Mouse (Mus musculus): ENCODE data around the gene Notch1. TPM values are rescaled to one million over a fixed set of nuclear protein-coding genes. Genes with fewer than 3 reads are reported as not detected.
A peak's percentile ranks its signal among the peaks of the same experiment; 100 is the strongest.

Notch1 gene
- polyA plus RNA-seq, 1 experiment from 2014 or later, result 56.2 TPM

- ATAC-seq (ENCODE audit: low FRiP score, low read depth), result no peak
- Histone ChIP-seq H3K9ac (replicated peaks) (no peak overlapping the region), H3K4me1 (peaks cover 98% of the 10 kb centered on the region), H3K27ac (replicated peaks) (peak overlapping the region; percentile 30; the same call in 1 of the 2 replicates), H3K4me3 (no peak overlapping the region), H3K9me3 (no peaks in the 10 kb centered on the region), H3K27me3 (no peaks in the 10 kb centered on the region), H3K4me2 (replicated peaks) (no peak overlapping the region), H3K36me3 (peaks cover 49% of the 10 kb centered on the region)
- 87% methylated on average over 3 of the region's 3 CpGs for WGBS
Observed at GRCm38 (mm10) chr2:26496451-26496850, 20.0 kb downstream of the Notch1 start.

DNA sequence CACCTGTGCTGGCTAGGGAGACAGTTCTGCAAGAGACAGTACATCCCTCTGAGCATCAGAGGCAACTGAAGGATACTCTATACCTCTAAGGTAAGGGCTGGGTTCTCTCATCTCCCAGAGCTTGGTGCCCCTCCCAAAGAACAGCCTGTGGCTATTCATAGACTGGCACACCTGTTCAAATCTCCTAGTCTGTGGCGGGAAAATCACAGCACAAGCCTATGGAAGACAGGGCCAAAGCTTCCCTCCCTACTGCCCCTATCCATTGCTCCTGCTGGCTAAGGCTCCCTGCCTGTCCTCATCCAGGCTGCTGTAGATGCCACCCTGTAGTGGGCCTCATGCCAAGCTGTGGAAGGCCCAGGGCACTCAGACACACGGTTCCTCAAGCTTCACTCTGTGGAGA lies 20.8 kb downstream of the Notch1 start:
- H3K9ac ChIP-seq (replicated peaks), result no peak overlapping the region; the same call in 1 of the 2 replicates
- H3K27ac ChIP-seq (replicated peaks), result peak overlapping the region; percentile 30; the same call in 1 of the 2 replicates
- H3K4me3 ChIP-seq, result no peak overlapping the region
- no peaks in the 10 kb centered on the region for H3K9me3 ChIP-seq
- H3K4me2 ChIP-seq (replicated peaks), result no peak overlapping the region; the same call in 1 of the 2 replicates
- no peaks in the 10 kb centered on the region for H3K27me3 ChIP-seq
- peaks cover 98% of the 10 kb centered on the region for H3K4me1 ChIP-seq
- ATAC-seq (ENCODE audit: low FRiP score, low read depth), result no peak
- 89% methylated on average over 2 of the region's 2 CpGs for WGBS
- peaks cover 49% of the 10 kb centered on the region for H3K36me3 ChIP-seq

- ATAC-seq (ENCODE audit: low FRiP score, low read depth), result no peak
- Histone ChIP-seq H3K36me3 (peaks cover 49% of the 10 kb centered on the region), H3K4me1 (peaks cover 100% of the 10 kb centered on the region), H3K9ac (replicated peaks) (no peak overlapping the region; the same call in 1 of the 2 replicates), H3K27ac (replicated peaks) (peak overlapping the region; percentile 98; the same call in 1 of the 2 replicates), H3K27me3 (no peaks in the 10 kb centered on the region), H3K4me3 (no peak overlapping the region), H3K9me3 (no peaks in the 10 kb centered on the region), H3K4me2 (replicated peaks) (peak overlapping the region; percentile 31)
- WGBS, result 78% methylated on average over 5 of the region's 5 CpGs
Observed at GRCm38 (mm10) chr2:26494991-26495390, 21.5 kb downstream of the Notch1 start.

- Histone ChIP-seq H3K9me3 (no peaks in the 10 kb centered on the region), H3K4me1 (peaks cover 100% of the 10 kb centered on the region), H3K4me3 (0 out of 2 replicates have a peak overlapping the region, but pooled peaks have one; percentile 2), H3K9ac (replicated peaks) (no peak overlapping the region), H3K27ac (replicated peaks) (peak overlapping the region; percentile 98), H3K4me2 (replicated peaks) (peak overlapping the region; percentile 31), H3K36me3 (peaks cover 45% of the 10 kb centered on the region), H3K27me3 (no peaks in the 10 kb centered on the region)
- no peak for ATAC-seq (ENCODE audit: low FRiP score, low read depth)
- WGBS, result 65% methylated on average over 7 of the region's 7 CpGs
Observed at GRCm38 (mm10) chr2:26494396-26494795, 22.1 kb downstream of the Notch1 start.

GRCm38 (mm10) chr2:26493021-26493781 lies 23.3 kb downstream of the Notch1 start:
- Histone ChIP-seq H3K27me3 (no peaks in the 10 kb centered on the region), H3K4me1 (peaks cover 100% of the 10 kb centered on the region), H3K27ac (replicated peaks) (peak overlapping the region; percentile 98), H3K4me2 (replicated peaks) (peak overlapping the region; percentile 31), H3K4me3 (no peak overlapping the region), H3K36me3 (peaks cover 40% of the 10 kb centered on the region), H3K9me3 (no peaks in the 10 kb centered on the region), H3K9ac (replicated peaks) (peak overlapping the region; percentile 46; the same call in 1 of the 2 replicates)
- ATAC-seq (ENCODE audit: low FRiP score, low read depth), result no peak
- WGBS, result 47% methylated on average over 9 of the region's 9 CpGs

- Histone ChIP-seq H3K4me1 (peaks cover 100% of the 10 kb centered on the region), H3K4me3 (no peak overlapping the region), H3K4me2 (replicated peaks) (peak overlapping the region; percentile 49), H3K9me3 (no peaks in the 10 kb centered on the region), H3K27ac (replicated peaks) (peak overlapping the region; percentile 98), H3K27me3 (no peaks in the 10 kb centered on the region), H3K9ac (replicated peaks) (peak overlapping the region; percentile 39; the same call in 1 of the 2 replicates), H3K36me3 (peaks cover 19% of the 10 kb centered on the region; the same call in 1 of the 2 replicates)
- ATAC-seq (ENCODE audit: low FRiP score, low read depth), result no peak
- WGBS, result 26% methylated on average over 4 of the region's 4 CpGs
Observed at GRCm38 (mm10) chr2:26490760-26491301, 25.6 kb downstream of the Notch1 start.

DNA sequence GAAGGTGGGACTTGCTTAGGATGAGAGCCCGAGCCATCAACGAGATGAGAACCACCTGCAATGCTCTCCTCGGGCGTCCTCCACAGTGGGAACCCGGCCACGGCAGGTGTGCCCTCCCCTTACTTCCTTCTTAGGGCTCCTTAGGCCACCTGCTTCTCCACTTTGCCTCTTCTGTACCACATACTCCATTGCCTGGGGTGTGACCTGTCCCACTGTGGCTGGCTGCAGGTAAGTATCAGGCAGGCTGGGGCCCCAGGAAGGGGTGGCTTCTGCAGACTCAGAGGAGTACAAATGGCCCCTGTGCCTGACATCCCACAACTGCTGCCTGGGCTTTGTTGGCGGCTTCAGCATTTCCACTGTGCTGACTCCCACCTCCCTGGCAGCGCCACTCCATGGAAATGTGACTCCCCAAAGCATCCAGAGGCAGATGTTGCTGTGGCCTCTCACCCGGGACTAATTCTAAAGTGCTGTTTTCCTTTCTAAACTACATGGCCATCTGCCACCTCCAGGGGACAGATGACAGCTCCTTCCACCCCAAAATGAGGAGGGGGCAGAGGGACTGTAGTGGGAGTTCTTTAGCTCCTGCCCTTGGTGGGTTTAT lies 27.8 kb downstream of the Notch1 start:
- peak overlapping the region; percentile 98 for H3K27ac ChIP-seq (replicated peaks)
- H3K4me2 ChIP-seq (replicated peaks), result peak overlapping the region; percentile 49
- 53% methylated on average over 9 of the region's 9 CpGs for WGBS
- peak overlapping the region; percentile 52 for H3K9ac ChIP-seq (replicated peaks)
- peaks cover 100% of the 10 kb centered on the region for H3K4me1 ChIP-seq
- H3K27me3 ChIP-seq, result no peaks in the 10 kb centered on the region
- peak; percentile 6; the same call in 1 of the 2 replicates for ATAC-seq (ENCODE audit: low FRiP score, low read depth)
- peak overlapping the region; percentile 19; the same call in 1 of the 2 replicates for H3K4me3 ChIP-seq
- H3K36me3 ChIP-seq, result peaks cover 15% of the 10 kb centered on the region
- no peaks in the 10 kb centered on the region for H3K9me3 ChIP-seq

- H3K36me3 ChIP-seq, result peaks cover 27% of the 10 kb centered on the region
- no peaks in the 10 kb centered on the region for H3K27me3 ChIP-seq
- peaks cover 99% of the 10 kb centered on the region for H3K4me1 ChIP-seq
- peak overlapping the region; percentile 19 for H3K4me3 ChIP-seq
- H3K27ac ChIP-seq (replicated peaks), result peak overlapping the region; percentile 98
- peak overlapping the region; percentile 52 for H3K9ac ChIP-seq (replicated peaks)
- WGBS, result 7% methylated on average over 18 of the region's 18 CpGs
- ATAC-seq (ENCODE audit: low FRiP score, low read depth), result peak; percentile 62
- H3K9me3 ChIP-seq, result no peaks in the 10 kb centered on the region
- H3K4me2 ChIP-seq (replicated peaks), result peak overlapping the region; percentile 49
Observed at GRCm38 (mm10) chr2:26487322-26488021, 29.0 kb downstream of the Notch1 start.

GRCm38 (mm10) chr2:26486835-26487321 lies 29.6 kb downstream of the Notch1 start:
- Histone ChIP-seq H3K4me3 (peak overlapping the region; percentile 9; the same call in 1 of the 2 replicates), H3K27me3 (no peaks in the 10 kb centered on the region), H3K9ac (replicated peaks) (peak overlapping the region; percentile 60), H3K36me3 (peaks cover 33% of the 10 kb centered on the region), H3K9me3 (no peaks in the 10 kb centered on the region), H3K27ac (replicated peaks) (peak overlapping the region; percentile 98), H3K4me2 (replicated peaks) (peak overlapping the region; percentile 49), H3K4me1 (peaks cover 93% of the 10 kb centered on the region)
- ATAC-seq (ENCODE audit: low FRiP score, low read depth), result peak; percentile 16
- 2% methylated on average over 3 of the region's 3 CpGs for WGBS

GRCm38 (mm10) chr2:26486264-26486810 lies 30.1 kb downstream of the Notch1 start:
- H3K9ac ChIP-seq (replicated peaks), result peak overlapping the region; percentile 60
- H3K27me3 ChIP-seq, result no peaks in the 10 kb centered on the region
- peaks cover 38% of the 10 kb centered on the region for H3K36me3 ChIP-seq
- peaks cover 88% of the 10 kb centered on the region for H3K4me1 ChIP-seq
- peak overlapping the region; percentile 49 for H3K4me2 ChIP-seq (replicated peaks)
- peak overlapping the region; percentile 98 for H3K27ac ChIP-seq (replicated peaks)
- ATAC-seq (ENCODE audit: low FRiP score, low read depth), result no peak
- WGBS, result 27% methylated on average over 5 of the region's 5 CpGs
- H3K9me3 ChIP-seq, result no peaks in the 10 kb centered on the region
- peak overlapping the region; percentile 9 for H3K4me3 ChIP-seq

DNA sequence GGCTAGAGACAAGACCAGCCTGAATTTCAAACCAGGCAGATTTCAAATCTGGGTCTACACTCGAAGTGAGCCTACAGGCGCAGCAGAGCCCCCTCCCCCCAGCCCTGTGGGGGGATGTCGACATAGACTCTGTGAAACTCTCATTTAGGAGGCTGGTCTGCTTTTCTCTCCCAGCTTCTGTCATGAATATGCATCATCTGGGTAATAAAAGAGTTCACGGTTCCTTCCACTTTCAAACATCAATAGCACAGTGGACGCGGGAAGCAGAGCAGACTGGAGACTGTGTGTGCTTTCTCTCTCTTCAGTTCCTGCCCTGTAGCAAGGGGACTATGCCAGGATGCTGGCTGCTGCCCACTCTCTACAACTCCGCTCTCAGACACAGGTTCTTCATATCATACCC lies 30.8 kb downstream of the Notch1 start:
- peak; percentile 47 for ATAC-seq (ENCODE audit: low FRiP score, low read depth)
- peak overlapping the region; percentile 60; the same call in 1 of the 2 replicates for H3K9ac ChIP-seq (replicated peaks)
- H3K4me2 ChIP-seq (replicated peaks), result peak overlapping the region; percentile 49
- H3K27ac ChIP-seq (replicated peaks), result peak overlapping the region; percentile 98
- 13% methylated on average over 7 of the region's 7 CpGs for WGBS
- no peaks in the 10 kb centered on the region for H3K27me3 ChIP-seq
- H3K4me1 ChIP-seq, result peaks cover 81% of the 10 kb centered on the region
- peaks cover 44% of the 10 kb centered on the region for H3K36me3 ChIP-seq
- peak overlapping the region; percentile 9 for H3K4me3 ChIP-seq
- H3K9me3 ChIP-seq, result no peaks in the 10 kb centered on the region

Data from midbrain, embryonic 12.5 days (tissue).